Mouse (Mus musculus) spleen, adult 10 weeks (tissue): ENCODE data around the gene Myh13. TPM values are rescaled to one million over a fixed set of nuclear protein-coding genes. Genes with fewer than 3 reads are reported as not detected.

ENCODE experiments used
- polyA plus RNA-seq: library from polyadenylated mRNA; stranded (reverse); fragments of 350-450 nt; fragmentation: Illumina TruSeq; extraction: RNeasy Lipid Tissue Mini Kit (QIAGEN cat#74804); gene quantifications from one replicate; pipeline ENCODE4 v1.2.3, GENCODE M21; 2015; ENCODE audit warnings: low replicate concordance; ENCODE audit not compliant: insufficient read depth

Myh13 gene
- polyA plus RNA-seq, result 0.11 TPM

DNA sequence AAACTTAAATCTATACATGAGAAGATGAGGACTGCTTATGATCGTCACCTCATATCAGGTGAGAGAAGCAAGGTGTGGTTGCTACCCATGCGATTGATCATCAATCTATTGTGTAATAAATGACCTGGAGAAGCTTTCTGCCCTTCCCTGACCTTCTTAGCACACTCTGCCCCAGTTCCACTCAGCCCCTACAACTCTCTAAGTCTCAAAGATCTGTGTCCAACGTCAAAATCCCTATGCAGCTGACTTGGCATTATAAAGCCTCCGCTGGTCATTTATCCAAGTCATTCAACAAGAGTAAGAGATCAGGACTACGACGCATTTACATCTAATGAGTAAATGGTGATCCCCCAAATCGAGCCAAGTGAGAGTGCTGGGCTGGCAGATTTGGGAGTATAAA is at the start of gene Myh13:
Gene Myh13, plus strand, starts transcription at position 301 of the 400 bp plus-strand sequence.

DNA sequence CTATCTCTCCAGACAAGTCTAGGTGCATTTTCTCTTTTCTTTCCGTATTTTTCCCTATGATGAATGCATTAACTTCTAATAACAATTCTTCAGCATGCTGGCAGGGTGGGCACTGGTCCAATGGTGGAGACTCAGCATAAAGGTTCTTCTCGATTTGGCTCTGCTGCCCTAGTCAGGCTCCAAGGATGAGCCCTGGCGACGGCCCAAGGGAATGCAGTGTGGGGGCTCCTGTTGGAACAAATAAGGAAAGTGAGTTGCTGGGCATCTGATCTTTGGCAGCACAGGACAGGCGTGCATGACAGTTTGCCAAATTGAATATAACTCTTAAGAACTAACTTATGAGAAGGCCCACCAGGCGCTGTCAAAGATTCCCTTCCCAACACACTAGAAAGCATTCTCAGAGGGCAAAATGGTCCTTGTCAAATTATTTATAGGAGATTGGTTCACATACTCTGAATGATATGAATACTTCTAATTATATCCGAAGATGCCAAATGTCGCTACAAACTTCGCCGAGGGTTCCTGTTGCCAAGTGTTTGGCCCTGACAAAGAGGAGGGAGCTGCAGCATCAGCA is 44.8 kb upstream of the Myh13 start, which contains the start of gene Myh8:
Gene Myh8, plus strand, starts transcription at position 524 of the 574 bp plus-strand sequence.

Other genes starting within 250 kb of the Myh13 start
- gene Myh3, start 243.4 kb upstream of the Myh13 start, polyA plus RNA-seq, result not detected
- gene Myh2, start 150.6 kb upstream of the Myh13 start, polyA plus RNA-seq, result not detected
- 0.39 TPM for gene Myh1, start 121.6 kb upstream of the Myh13 start, polyA plus RNA-seq
- gene Myh4, start 83.6 kb upstream of the Myh13 start, polyA plus RNA-seq, result not detected
- gene Myh8, start 44.5 kb upstream of the Myh13 start, polyA plus RNA-seq, result 0.11 TPM
- 9.6 TPM for gene Gas7, start 133.8 kb downstream of the Myh13 start, polyA plus RNA-seq